Mouse (Mus musculus): ENCODE data around the gene Cnksr3. TPM values are rescaled to one million over a fixed set of nuclear protein-coding genes. Genes with fewer than 3 reads are reported as not detected.

Cnksr3 gene
- polyA plus RNA-seq (2015; fragmentation: Illumina TruSeq; extraction: RNeasy Lipid Tissue Mini Kit (QIAGEN cat#74804); ENCODE audit: insufficient read depth, low replicate concordance), result 10.4 TPM

DNA sequence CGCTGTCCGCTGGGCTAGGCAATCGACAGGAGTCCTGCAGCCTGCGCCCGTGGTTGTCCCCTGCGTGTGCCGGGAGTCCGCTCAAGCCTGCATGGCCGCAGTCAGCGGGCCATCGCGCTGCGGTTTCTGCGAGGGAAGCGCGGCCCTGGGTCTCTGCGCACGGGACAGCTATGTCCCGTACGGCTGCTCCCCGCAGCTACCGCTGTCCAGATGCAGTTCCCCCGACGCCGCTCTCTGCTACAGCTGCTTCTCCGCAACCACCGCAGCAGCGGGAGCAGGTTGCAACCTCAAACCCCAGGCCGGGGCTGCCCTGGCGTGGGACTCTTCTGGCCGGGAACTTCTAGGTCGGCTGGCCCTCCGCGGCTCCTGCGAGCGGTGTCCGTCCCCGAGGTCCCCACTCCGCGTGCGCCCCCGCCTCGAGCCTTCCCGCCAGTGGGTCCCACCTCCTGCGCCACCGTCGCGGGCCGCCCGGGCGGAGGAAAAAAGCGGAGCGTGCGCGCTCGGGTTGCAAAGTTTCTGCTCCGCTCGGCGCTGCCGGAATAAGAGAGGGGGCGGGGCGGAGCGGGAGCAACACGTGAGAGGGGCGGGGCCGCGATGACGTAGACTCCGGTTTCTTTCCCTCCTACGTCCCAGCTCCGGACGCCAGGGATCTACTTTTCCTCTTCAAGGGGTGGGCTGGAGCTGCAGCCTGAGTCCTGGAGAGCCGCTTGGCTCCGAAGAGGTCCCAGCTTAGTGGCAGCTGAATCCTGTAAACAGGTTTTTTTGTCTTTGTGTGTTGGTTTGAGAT is at the start of gene Cnksr3:
TSS of gene Cnksr3 (minus strand) at position 542 of the 787 bp plus-strand sequence.

Other genes with a start within 250 kb of the Cnksr3 start
- gene Ipcef1, start 159.8 kb downstream of the Cnksr3 start, polyA plus RNA-seq (2015; fragmentation: Illumina TruSeq; extraction: RNeasy Lipid Tissue Mini Kit (QIAGEN cat#74804); ENCODE audit: insufficient read depth, low replicate concordance), result 37.8 TPM

Measured in spleen, adult 10 weeks (tissue).